Mouse (Mus musculus) thymus, adult 2 months (tissue): Measurements from ENCODE around the gene Otp.

ENCODE experiments used
- CTCF ChIP-seq: fragments of 200-500 bp; IDR thresholded peaks from 2 replicates; pipeline ENCODE4 v1.5.1; 2012; ENCODE audit warnings: mild to moderate bottlenecking, control low read depth, low read length, moderate library complexity, borderline replicate concordance; ENCODE audit not compliant: control insufficient read depth, poor library complexity, insufficient read depth; ENCODE audit errors: extremely low read depth
- POLR2A ChIP-seq: fragments of 200-500 bp; IDR thresholded peaks from 2 replicates; pipeline ENCODE4 v1.6.1; 2012; ENCODE audit warnings: mild to moderate bottlenecking, low read length, control low read depth, moderate library complexity; ENCODE audit not compliant: control insufficient read depth, poor library complexity, insufficient read depth; ENCODE audit errors: extremely low read depth

- no peak for TF ChIP-seq CTCF
- TF ChIP-seq POLR2A, result no peak
Measured at GRCm38 (mm10) chr13:94838756-94839337, 36.6 kb upstream of the Otp start.
